21 mouse cellular contexts compared by ENCODE assay signal in the genomic region with DNA sequence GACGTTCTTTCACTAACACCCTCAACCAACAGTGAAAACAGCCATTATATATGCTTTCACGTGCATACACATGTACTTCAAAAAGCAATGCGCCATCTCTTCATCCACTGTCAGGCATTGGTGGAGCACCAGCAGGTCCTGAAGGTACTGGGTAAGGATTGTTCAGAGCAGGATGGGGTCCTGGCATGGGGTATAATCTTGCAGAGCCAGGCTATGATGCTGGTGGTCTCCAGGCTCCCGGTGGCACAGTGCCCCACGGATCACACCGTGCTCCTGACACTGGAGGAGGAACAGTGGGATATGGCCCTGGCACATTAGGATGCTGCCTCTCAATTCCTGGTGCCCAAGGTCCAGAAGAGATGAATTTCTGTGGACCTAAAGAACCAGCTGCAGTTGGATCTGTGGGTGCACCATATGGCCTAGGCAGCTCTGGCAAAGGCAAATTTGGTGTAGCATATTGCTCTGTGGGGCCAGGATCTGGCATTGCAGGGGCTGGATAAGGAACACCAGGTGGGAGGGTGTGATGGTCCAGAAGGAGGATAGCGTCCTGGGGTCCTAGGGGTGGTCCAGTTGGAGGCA.
A peak's percentile ranks its signal among the peaks of the same experiment; 100 is the strongest.
DNase-seq lines count a peak whose midpoint lies in the region; ATAC-seq lines count a peak whose summit lies in the region.
"Had no signal": no experiment of that assay in that cellular context is flagged by ENCODE, and none has a peak within 500 bp of the region (broad histone marks: within the 10 kb centered on the region; RNA-seq: fewer than 3 reads in every experiment).

No protein-coding gene starts in this region.

- DNase-seq in cerebellum, adult 11-12 months = peak; percentile 91
- peak; percentile 55 for DNase-seq in brain, adult 2 months (ENCODE audit: low read depth, low spot score)
- peak; percentile 92 for DNase-seq in cerebellum, adult 9-10 months
- peak; percentile 78 for DNase-seq in cerebellum, postnatal 36 days
- no peak for DNase-seq in layer of hippocampus, adult 9-10 months (ENCODE audit: low spot score)
- DNase-seq in kidney, postnatal 36 days = no peak
- DNase-seq: adrenal gland, adult 8-10 months; gastrocnemius, postnatal 25 days; heart, adult 18-20 months; heart, postnatal 10 days; kidney, adult 11 months; kidney, postnatal 14 days; lung, postnatal 36 days; right cerebral cortex, adult 18-20 months; spleen, adult 18-20 months; thymus, adult 18-20 months; thymus, postnatal 25 days had no signal

- ATAC-seq in cerebellum, adult (ENCODE audit: insufficient number of reproducible peaks, low FRiP score, low TSS enrichment) = no peak
- ATAC-seq: forebrain, embryonic 13.5 days; inflammation-experienced regulatory T-cells, adult 6 months; midbrain, embryonic 16.5 days had no signal

Comparison
In these comparisons a context has a peak if more than half of its experiments do, and no peak if none do; other contexts are left out.
1. DNase-seq: peak in cerebellum, adult 11-12 months (single experiment), brain, adult 2 months (single experiment), cerebellum, adult 9-10 months (single experiment) and cerebellum, postnatal 36 days (2 of 2); none in layer of hippocampus, adult 9-10 months (single experiment) and kidney, postnatal 36 days (0 of 2).